Mouse (Mus musculus) heart, postnatal 14 days (tissue): ENCODE data around the gene Tead3. TPM values are rescaled to one million over a fixed set of nuclear protein-coding genes. Genes with fewer than 3 reads are reported as not detected.
"Not testable (repeated sequence)": the region's sequence is repeated elsewhere in the genome, so short reads cannot be mapped to it uniquely, and the experiment has no call there.

Experiments used
- DNase-seq, 2 experiments: peaks; one replicate each; pipeline ENCODE4 v3.0.0; 2021 to 2022
- intact Hi-C: fragments of 180-260 bp; cut with DNase I; formaldehyde crosslinking; loops from one replicate; pipeline ENCODE4 v1.15.1; 2025
- total RNA-seq, 2 experiments: library from RNA; stranded (reverse); gene quantifications; 2 replicates each; pipeline ENCODE4 v1.2.3; 2021

Gene Tead3
- total RNA-seq, 2 experiments from 2014 or later: 12.3 to 19.2 TPM

GRCm38 (mm10) chr17:28332113-28332914 is 18.3 kb downstream of the Tead3 start:
- intact Hi-C loops: no loop called here

GRCm38 (mm10) chr17:28331241-28332112 is 19.1 kb downstream of the Tead3 start:
- intact Hi-C loops: no loop called here
- DNase-seq: no peak

More at GRCm38 (mm10) chr17:28332113-28332914, 18.3 kb downstream of the Tead3 start:
- DNase-seq: no peak

GRCm38 (mm10) chr17:28330590-28330989 is 20.0 kb downstream of the Tead3 start:
- DNase-seq, intact Hi-C loops: not testable (repeated sequence)

GRCm38 (mm10) chr17:28330232-28330546 is 20.4 kb downstream of the Tead3 start:
- intact Hi-C loops: no loop called here
- DNase-seq: no peak

- intact Hi-C loops: loop anchor here (2.0 to 5.0 kb wide), 2 partner anchors 39 to 193 kb away; no protein-coding TSS in a partner anchor
These were observed 20.9 kb downstream of the Tead3 start for GRCm38 (mm10) chr17:28329503-28330231.

GRCm38 (mm10) chr17:28328946-28329345 is 21.7 kb downstream of the Tead3 start:
- intact Hi-C loops: loop anchor here (2.0 to 5.0 kb wide), 2 partner anchors 40 to 193 kb away; no protein-coding TSS in a partner anchor
- peak; percentile 39 to 43 for DNase-seq

More at GRCm38 (mm10) chr17:28329503-28330231, 20.9 kb downstream of the Tead3 start:
- no peak for DNase-seq

- intact Hi-C loops: loop anchor here (2.0 to 5.0 kb wide), 2 partner anchors 40 to 194 kb away; no protein-coding TSS in a partner anchor
- peak; percentile 99 for DNase-seq
These were observed 22.2 kb downstream of the Tead3 start, which contains the start of gene Rpl10a for GRCm38 (mm10) chr17:28328366-28328928. Gene Rpl10a, plus strand, starts transcription at chr17:28328471.

GRCm38 (mm10) chr17:28327673-28328325 is 22.8 kb downstream of the Tead3 start:
- intact Hi-C loops: loop anchor here (2.0 to 5.0 kb wide), 2 partner anchors 41 to 195 kb away; no protein-coding TSS in a partner anchor
- DNase-seq: no peak

GRCm38 (mm10) chr17:28326951-28327350 is 23.7 kb downstream of the Tead3 start:
- DNase-seq: no peak
- intact Hi-C loops: loop anchor here (5.0 kb wide), 1 partner anchor 195 kb away; no protein-coding TSS in a partner anchor

- no peak for DNase-seq
- intact Hi-C loops: loop anchor here (5.0 kb wide), 1 partner anchor 197 kb away; no protein-coding TSS in a partner anchor
These were observed 24.9 kb downstream of the Tead3 start for GRCm38 (mm10) chr17:28325751-28326150.

GRCm38 (mm10) chr17:28324416-28324815 is 26.2 kb downstream of the Tead3 start:
- intact Hi-C loops, DNase-seq: not testable (repeated sequence)

GRCm38 (mm10) chr17:28323786-28324185 is 26.8 kb downstream of the Tead3 start:
- intact Hi-C loops: no loop called here
- no peak for DNase-seq

- intact Hi-C loops: no loop called here
- no peak for DNase-seq
These were observed 28.9 kb downstream of the Tead3 start for GRCm38 (mm10) chr17:28321700-28322099.

- DNase-seq: no peak
- intact Hi-C loops: no loop called here
These were observed 32.9 kb downstream of the Tead3 start for GRCm38 (mm10) chr17:28317725-28318124.

- no peak for DNase-seq
- intact Hi-C loops: no loop called here
These were observed 33.5 kb downstream of the Tead3 start for GRCm38 (mm10) chr17:28317091-28317490.

GRCm38 (mm10) chr17:28316476-28316875 is 34.1 kb downstream of the Tead3 start:
- intact Hi-C loops: no loop called here
- no peak for DNase-seq

- DNase-seq: no peak
- intact Hi-C loops: no loop called here
These were observed 34.9 kb downstream of the Tead3 start for GRCm38 (mm10) chr17:28315611-28316160.

- DNase-seq: no peak
- intact Hi-C loops: no loop called here
These were observed 36.8 kb downstream of the Tead3 start for GRCm38 (mm10) chr17:28313880-28314225.
